Mouse (Mus musculus) bone marrow macrophage, adult 2 months (primary cell): ENCODE measurements around the gene Arhgef1.

Experiments
- CTCF ChIP-seq: IDR thresholded peaks from 2 replicates; pipeline ENCODE4 v1.5.1; 2012; ENCODE audit warnings: low read depth, mild to moderate bottlenecking, low read length, moderate library complexity
- POLR2A ChIP-seq: IDR thresholded peaks from 2 replicates; pipeline ENCODE4 v1.6.1; 2012; ENCODE audit warnings: mild to moderate bottlenecking, low read depth, low read length, borderline replicate concordance

DNA sequence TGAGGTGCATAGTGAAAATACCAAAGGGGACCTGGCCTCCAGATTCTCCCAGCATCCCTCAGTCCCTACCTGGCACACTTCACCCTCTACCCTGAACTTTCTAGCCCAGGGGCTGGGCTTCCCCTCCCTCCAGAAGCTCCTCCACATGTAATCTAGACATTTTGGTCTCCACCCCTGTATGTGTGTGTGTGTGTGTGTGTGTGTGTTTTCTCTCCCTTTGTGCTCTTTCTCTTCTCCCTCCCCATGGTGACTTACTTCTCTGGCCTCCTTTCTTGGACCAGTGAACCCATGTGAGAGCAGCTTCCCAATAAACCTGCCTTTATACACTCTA lies 49.5 kb upstream of the Arhgef1 start:
- no peak for TF ChIP-seq CTCF
- no peak for TF ChIP-seq POLR2A
